Mouse (Mus musculus) central nervous system, embryonic 11.5 days (tissue): ENCODE results near the gene Erf. TPM values are rescaled to one million over a fixed set of nuclear protein-coding genes. Genes with fewer than 3 reads are reported as not detected.

Source experiments
- polyA plus RNA-seq: library from polyadenylated mRNA; depleted of rRNA; stranded (reverse); fragments of >200 nt; gene quantifications from 2 replicates; pipeline ENCODE4 v1.2.3, GENCODE M21; 2012; rRNA removed

The Erf gene
- polyA plus RNA-seq, result 39.9 and 44.0 TPM in 2 replicates

DNA sequence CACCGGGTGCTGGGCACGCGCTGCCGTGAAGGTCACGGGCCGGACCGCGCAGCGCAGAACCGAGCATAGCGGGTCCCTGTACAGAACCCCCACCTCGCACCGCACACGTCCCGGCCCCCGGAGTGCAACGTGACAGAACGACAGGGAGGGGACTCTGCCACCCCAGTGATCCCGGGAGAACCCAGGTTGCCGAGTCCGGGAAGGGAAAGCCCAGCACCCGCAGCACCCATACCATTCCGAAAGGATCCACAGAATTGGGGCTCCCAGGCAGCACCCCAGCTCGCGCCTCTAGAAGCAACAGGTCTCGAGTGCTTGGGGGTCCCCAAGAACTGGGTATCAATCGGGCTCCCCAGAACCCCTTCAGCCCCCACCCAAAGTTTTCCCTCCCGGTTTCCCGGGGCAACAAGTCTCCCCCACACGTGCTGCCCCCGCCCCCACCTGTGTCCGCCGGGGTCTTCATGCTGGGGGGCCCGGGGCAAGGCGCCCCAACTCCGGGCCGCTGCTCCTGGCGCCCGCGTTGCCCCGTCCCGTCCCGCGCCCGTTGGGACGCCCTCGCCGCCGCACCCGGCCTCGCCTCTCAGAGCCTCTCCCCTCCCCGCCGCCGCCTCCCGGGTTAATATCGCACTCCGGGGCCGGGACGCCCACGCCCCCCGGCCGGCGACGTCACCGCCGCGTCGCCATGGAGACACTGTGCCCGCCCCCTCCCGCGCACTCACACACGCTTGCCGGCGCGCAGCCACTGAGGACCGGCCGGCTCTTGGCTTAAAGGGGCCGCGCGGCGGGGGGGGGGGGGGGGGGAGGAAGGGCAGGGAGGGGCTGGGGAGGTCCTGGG, at the start of gene Erf:
Gene Erf, minus strand, starts transcription at position 621 of the 832 bp plus-strand sequence.

DNA sequence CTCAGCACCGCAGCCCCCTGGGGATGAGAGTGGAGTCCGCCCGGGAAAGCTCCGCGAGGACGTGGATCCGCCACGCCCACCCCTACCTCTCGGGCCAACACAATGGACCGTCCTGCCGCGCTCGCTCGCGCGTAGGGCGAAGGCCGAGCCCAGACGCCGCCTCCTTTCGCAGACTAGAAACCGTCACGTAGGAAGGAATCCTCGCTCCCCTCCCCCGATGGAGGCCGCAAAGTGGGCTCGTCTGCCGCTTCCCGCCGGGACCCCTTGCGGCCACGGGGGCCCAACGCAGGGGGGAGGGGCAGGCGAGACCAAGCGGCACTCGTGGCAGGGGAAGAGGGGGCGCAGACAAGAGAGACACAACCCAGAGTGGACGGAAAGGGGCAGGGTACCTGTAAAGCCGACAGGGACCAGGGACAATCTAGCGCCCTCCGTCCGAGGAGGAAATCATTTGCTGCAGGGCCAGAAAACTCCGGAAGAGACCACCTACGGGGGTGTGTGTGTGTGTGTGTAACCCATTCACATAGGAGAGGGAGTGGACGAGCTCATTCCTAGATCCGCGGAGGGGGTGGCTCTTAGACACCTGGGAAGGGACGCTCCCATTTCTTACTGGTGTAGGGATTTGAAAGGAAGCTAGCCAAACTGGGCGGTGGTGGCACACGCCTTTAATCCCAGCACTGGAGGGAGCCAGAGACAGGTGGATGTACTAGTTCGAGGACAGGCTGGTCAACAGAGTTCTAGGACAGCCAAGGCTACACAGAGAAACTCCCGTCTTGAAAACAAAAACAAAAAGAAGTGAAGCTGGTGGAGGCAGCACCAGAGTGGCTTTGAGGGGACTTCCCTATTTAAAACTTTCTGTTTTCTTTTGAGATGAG, 47.1 kb upstream of the Erf start, which contains the start of gene Pafah1b3:
Gene Pafah1b3, minus strand, starts transcription at position 533 of the 872 bp plus-strand sequence.

GRCm38 (mm10) chr7:25267301-25267750, 16.8 kb upstream of the Erf start, which contains the start of gene Cic:
Cic (plus strand) TSS chr7:25267704.

GRCm38 (mm10) chr7:25237249-25238014, 13.1 kb downstream of the Erf start, which contains the start of gene Gsk3a:
Gsk3a (minus strand) TSS chr7:25237851.

GRCm38 (mm10) chr7:25221102-25221883, 29.3 kb downstream of the Erf start, which contains the start of gene Zfp526:
Zfp526 (plus strand) TSS chr7:25221425.

DNA sequence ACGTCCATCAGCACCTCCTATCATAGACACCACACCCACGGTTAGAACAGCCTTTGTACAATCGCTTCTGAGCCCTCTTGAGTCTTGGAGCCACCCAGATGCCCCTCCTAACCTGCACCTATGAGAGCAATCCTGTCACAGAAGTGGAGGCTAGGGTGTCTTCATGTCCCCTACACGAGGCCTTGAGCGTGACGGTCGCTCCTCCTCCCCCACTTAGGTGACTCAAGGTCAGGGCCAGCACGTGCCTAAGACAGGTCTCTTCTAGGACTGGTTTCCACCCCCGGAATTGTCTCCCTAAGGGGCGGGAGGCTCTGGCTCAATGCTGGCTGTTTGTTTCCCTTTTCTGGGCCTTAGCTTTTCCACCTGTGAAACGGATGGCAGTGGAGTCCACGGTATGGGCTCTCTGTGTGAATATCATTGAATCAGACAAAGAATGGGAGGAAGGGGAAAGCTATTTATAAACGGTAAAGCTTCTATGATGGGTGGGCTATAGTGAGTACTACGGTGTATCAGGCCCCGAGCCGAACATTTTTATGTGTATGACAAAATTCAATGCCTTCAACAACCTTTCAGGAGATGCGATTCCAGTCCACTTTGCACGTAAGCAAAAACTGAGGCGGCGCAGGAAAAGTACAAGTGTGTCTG, 30.0 kb downstream of the Erf start, which contains the start of gene Dedd2:
Gene Dedd2, minus strand, starts transcription at position 159 of the 645 bp plus-strand sequence.

Other genes starting within 250 kb of the Erf start
- 29.8 and 30.4 TPM in 2 replicates for gene Atp1a3, start 244.8 kb downstream of the Erf start, polyA plus RNA-seq
- gene Grik5, start 178.4 kb downstream of the Erf start, polyA plus RNA-seq, result 71.4 and 73.3 TPM in 2 replicates
- 27.9 and 30.8 TPM in 2 replicates for gene Zfp574, start 178.2 kb downstream of the Erf start, polyA plus RNA-seq
- 21.3 and 25.0 TPM in 2 replicates for gene Pou2f2, start 71.0 kb downstream of the Erf start, polyA plus RNA-seq
- gene Dedd2, start 30.1 kb downstream of the Erf start, polyA plus RNA-seq, result 11.0 and 15.1 TPM in 2 replicates
- 9.4 and 9.7 TPM in 2 replicates for gene Zfp526, start 29.3 kb downstream of the Erf start, polyA plus RNA-seq
- 105 and 132 TPM in 2 replicates for gene Gsk3a, start 12.9 kb downstream of the Erf start, polyA plus RNA-seq
- gene Cic, start 16.9 kb upstream of the Erf start, polyA plus RNA-seq, result 107 and 115 TPM in 2 replicates
- gene Pafah1b3, start 47.2 kb upstream of the Erf start, polyA plus RNA-seq, result 263 and 326 TPM in 2 replicates
- 0.59 and 1.0 TPM in 2 replicates for gene Prr19, start 50.6 kb upstream of the Erf start, polyA plus RNA-seq
- gene Tmem145, start 55.3 kb upstream of the Erf start, polyA plus RNA-seq, result 21.0 and 33.4 TPM in 2 replicates
- 36.0 and 37.9 TPM in 2 replicates for gene Megf8, start 66.4 kb upstream of the Erf start, polyA plus RNA-seq
- gene Cnfn, start 119.0 kb upstream of the Erf start, polyA plus RNA-seq, result not detected in 2 replicates
- 4.6 and 7.7 TPM in 2 replicates for gene Lipe, start 147.9 kb upstream of the Erf start, polyA plus RNA-seq
- gene Cxcl17, start 162.1 kb upstream of the Erf start, polyA plus RNA-seq, result not detected in 2 replicates
- 0.61 and 1.2 TPM in 2 replicates for gene Ceacam1, start 226.8 kb upstream of the Erf start, polyA plus RNA-seq